Mouse (Mus musculus): ENCODE measurements around the gene Peg10. TPM values are rescaled to one million over a fixed set of nuclear protein-coding genes. Genes with fewer than 3 reads are reported as not detected.

The Peg10 gene
- 2.6 TPM for polyA plus RNA-seq (2014; fragmentation: Illumina TruSeq; extraction: RNeasy Lipid Tissue Mini Kit (QIAGEN cat#74804); ENCODE audit: low read depth, low replicate concordance)

DNA sequence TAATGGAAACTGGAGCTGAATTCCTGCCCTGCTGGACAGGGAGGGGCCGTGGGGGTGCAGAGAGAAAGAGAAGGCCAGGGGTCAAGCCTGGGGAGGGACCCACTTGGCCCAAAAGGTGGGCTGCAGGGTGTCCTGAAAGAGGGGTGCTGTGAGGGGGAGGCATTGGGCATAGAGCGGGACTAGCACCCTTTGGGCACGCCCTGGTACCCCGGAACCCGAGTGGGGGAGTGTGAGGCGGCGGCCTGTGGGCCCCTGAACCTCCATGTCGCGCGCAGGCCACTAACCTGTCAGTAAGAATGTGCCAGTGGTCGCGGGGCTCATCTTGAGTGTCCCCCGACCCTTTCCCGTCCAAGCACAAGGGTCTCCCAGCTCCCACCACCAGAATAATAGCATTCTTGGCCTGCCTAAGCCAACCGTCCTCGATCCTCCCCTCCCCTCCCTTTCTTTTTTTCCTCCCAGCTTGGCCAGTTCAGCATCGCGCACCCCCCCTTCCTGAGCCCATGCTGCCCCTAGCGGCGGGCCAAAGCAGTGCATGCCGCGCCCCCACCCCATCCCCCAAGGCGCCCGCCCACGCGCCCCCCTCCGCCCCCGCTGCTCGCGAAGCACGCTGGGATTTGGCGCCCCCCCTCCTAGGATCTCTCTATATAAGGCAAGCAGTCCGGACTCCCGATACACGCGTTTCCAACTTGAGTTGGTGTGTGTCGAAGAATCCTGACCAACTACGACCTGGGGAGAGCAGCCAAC is at the start of gene Peg10, which contains the start of gene Sgce:
Peg10 (plus strand) TSS at position 611 of the 744 bp plus-strand sequence.
Sgce (minus strand) TSS at position 512 of the 744 bp plus-strand sequence.

Other genes starting within 250 kb of the Peg10 start
- gene Col1a2, start 242.5 kb upstream of the Peg10 start, polyA plus RNA-seq (2014; fragmentation: Illumina TruSeq; extraction: RNeasy Lipid Tissue Mini Kit (QIAGEN cat#74804); ENCODE audit: low read depth, low replicate concordance): 120 TPM
- 241 TPM for gene Casd1, start 146.5 kb upstream of the Peg10 start, polyA plus RNA-seq (2014; fragmentation: Illumina TruSeq; extraction: RNeasy Lipid Tissue Mini Kit (QIAGEN cat#74804); ENCODE audit: low read depth, low replicate concordance)
- 34.0 TPM for gene Sgce, start 99 bp upstream of the Peg10 start, polyA plus RNA-seq (2014; fragmentation: Illumina TruSeq; extraction: RNeasy Lipid Tissue Mini Kit (QIAGEN cat#74804); ENCODE audit: low read depth, low replicate concordance)
- gene Ppp1r9a, start 155.6 kb downstream of the Peg10 start, polyA plus RNA-seq (2014; fragmentation: Illumina TruSeq; extraction: RNeasy Lipid Tissue Mini Kit (QIAGEN cat#74804); ENCODE audit: low read depth, low replicate concordance): 30.5 TPM

All from sigmoid colon, adult 10 weeks (tissue).